1 mouse cellular context compared by ENCODE assay signal in the genomic region with DNA sequence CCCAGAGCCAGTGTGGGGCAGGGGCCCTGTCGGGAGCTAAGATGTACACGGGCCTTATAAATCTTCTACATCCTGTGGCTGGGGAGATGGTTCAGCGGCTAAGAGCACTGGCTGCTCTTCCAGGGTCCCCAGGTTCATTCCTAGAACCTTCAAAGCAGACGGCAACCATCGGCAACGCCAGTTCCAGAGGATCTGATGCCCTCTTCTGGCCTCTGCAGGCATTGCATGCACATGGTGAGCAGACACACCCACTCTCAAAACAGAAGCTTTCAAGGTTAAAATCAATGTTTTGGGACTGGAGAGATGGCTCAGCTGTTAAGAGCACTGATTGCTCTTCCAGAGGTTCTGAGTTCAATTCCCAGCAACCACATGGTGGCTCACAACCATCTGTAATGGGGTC.
TF ChIP-seq lines count a peak whose summit lies in the region.

No protein-coding gene starts in this region.

TF ChIP-seq in MEL, 35 proteins besides CTCF, POLR2A, EP300 and RAD21:
- TF ChIP-seq JUND (IDR thresholded peaks at IDR 0.05; ENCODE audit: low read depth, low read length) (no peak), TBP (IDR thresholded peaks at IDR 0.05; ENCODE audit: low read depth, low read length) (no peak), KAT2A (conservative IDR thresholded peaks at IDR 0.05; ENCODE audit: low read depth, low read length) (no peak), ZC3H11A (IDR thresholded peaks at IDR 0.05; ENCODE audit: low read depth, low read length) (peak; percentile 42; the same call in 1 of the 2 replicates), MAFK (IDR thresholded peaks at IDR 0.05; ENCODE audit: borderline replicate concordance, low read depth, low read length) (no peak), TAL1 (IDR thresholded peaks at IDR 0.05; ENCODE audit: low read length) (no peak), ZMIZ1 (IDR thresholded peaks at IDR 0.05; ENCODE audit: low read depth, low read length) (no peak), SMC3 (IDR thresholded peaks at IDR 0.05; ENCODE audit: low read depth, low read length) (peak; percentile 63), USF2 (IDR thresholded peaks at IDR 0.05; ENCODE audit: borderline replicate concordance in 1 of 2, insufficient read depth in 1 of 2, low read depth in 1 of 2, low read length in 2 of 2) (no peak), HCFC1 (IDR thresholded peaks at IDR 0.05; ENCODE audit: low read depth, low read length) (no peak)
